Mouse (Mus musculus): ENCODE data around the gene Bcat2. TPM values are rescaled to one million over a fixed set of nuclear protein-coding genes. Genes with fewer than 3 reads are reported as not detected.

Bcat2 gene
- total RNA-seq, 2 experiments from 2014 or later: 23.5 to 29.9 TPM

GRCm38 (mm10) chr7:45587631-45588592 lies 18.0 kb downstream of the Bcat2 start:
- no peak for DNase-seq

- peak; percentile 96 for DNase-seq
Measured at GRCm38 (mm10) chr7:45589173-45589572, 19.2 kb downstream of the Bcat2 start.

DNA sequence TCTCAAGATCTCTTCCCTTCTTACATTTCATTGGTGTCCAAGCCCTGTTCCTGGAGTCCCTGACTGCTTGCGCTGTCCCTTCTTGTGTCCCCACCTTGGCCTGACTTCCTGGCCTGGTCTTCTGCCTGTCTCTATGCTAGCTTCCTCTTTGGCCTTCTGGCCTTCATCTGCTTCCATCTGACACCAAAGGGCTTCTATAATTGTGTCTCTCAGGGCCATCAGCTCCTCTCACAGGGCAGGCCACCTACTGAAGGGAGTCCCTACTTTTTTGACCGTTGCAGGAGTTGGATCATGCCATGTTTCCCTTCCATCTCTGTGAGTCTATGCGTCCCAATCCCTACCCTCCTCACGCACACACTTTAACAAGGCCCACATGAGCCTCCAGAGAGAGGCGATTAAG lies 19.9 kb downstream of the Bcat2 start:
- no peak for DNase-seq

- no peak for DNase-seq
Measured at GRCm38 (mm10) chr7:45590874-45591273, 20.9 kb downstream of the Bcat2 start.

DNA sequence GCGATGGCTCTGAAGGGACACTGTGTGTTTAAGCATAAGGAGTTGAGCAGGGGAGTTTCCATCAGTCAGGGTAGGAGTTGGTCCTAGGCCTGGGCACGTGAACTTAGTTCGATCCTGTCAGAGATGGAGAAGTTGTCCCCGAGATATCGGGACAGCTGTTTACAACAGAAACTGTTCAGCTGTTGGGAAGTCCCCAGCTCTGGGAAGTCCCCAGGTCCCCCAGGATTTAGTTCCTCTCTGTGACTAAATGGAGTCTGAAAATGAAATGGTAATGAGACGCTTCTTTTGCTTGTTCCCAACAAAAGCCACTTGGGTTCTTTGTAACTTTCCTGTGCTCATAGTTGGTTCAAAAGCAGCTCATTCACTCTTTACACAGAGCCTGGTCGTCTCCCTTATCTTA lies 21.9 kb downstream of the Bcat2 start:
- no peak for DNase-seq

DNA sequence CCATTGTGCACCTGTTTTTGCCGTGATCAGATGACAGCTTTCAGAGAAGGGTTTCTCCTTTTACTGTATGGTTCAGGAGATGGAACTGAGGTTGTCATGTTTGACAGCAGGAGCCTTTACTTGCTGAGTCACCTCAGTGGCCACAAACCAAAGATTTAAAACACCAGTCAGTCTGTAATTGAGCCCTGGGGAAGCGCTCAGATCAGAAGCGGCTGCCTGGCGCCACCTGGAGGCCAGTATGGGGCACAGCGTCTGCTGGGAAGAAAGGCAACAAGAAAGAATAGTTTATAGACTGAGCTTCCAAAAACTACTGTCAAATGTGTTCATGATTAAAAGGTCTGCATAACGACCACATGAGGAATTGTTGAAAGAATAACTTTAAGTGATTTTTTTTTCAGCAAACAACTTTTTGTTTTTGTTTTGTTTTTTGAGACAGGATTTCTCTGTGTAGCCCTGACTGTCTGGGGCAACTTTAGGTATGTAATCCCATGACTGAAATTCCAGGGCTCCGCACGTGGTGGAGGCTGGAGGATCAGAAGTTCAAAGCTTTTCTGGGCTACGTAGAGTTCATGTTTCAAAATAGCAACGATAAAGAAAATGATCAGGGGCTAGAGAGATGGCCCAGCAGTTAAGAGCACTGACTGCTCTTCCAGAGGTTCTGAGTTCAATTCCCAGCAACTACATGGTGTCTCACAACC lies 23.3 kb downstream of the Bcat2 start:
- peak; percentile 43 to 71 for DNase-seq

- no peak for DNase-seq
Measured at GRCm38 (mm10) chr7:45595176-45595575, 25.2 kb downstream of the Bcat2 start.

DNA sequence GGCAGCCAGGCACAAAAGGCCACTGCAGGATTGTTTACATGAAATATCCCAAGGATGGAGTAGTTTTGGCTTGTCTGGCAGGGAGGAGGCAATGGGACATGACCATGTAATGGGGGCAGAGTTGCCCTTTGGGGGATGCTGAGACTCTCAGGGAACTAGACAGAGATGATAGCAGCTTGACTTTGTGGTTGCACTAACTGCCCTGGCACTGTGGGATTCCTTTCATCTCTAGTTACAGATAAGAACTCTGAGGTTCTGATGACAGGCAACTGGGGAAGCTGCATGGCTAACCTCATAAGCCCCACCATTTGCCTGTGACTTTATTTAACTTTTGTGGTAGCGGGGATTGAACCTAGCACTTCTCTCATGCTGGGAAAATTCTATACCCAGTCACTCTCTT lies 26.2 kb downstream of the Bcat2 start:
- DNase-seq: no peak

DNA sequence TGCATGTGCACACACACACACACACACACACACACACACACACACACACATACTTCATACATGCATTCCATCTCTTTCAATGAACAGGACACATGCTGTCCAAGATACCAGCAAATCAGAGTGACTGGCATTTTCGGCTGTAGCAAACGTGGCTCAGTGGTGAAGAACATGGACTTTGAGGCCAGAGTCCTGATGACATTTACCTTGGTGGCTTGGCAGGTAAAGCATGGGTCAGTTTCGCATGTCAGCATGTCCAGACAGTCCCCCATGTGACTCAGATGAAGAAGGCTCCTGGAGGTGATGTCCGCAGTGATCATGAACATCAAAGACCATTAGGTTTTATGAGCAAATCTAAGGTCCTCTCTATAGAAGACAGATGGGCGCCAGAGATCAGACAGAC lies 27.1 kb downstream of the Bcat2 start:
- no peak for DNase-seq

GRCm38 (mm10) chr7:45597527-45597926 lies 27.6 kb downstream of the Bcat2 start:
- DNase-seq: no peak

GRCm38 (mm10) chr7:45598960-45599879 lies 29.3 kb downstream of the Bcat2 start:
- DNase-seq: no peak

DNA sequence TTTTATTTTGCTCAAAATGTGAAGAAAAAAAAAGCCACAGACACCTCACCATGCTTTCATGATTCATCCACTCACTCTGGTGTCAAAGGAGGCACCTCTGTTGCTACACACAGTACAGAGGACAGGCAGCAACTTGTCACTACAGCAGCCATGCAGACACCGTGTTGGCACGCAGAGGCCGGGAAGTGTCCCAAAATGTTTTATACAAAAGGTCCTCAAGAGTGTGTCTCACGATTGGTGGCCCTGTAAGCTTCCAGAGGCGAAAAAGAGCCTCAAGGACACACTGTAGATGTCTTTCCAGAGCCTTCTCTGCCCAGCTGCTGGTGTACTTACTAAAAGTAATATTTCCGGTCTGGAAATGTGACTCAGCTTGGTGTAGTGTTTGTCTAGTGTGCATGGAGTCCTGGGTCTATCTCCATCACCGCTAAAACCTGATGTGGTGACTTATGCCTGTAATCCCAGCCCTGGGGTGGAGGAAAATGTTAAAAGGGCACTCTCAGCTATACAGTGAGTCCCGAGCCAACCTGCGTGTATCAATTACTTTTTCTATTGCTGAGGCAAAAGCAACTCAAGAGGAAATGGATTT lies 35.8 kb downstream of the Bcat2 start:
- DNase-seq: no peak

- DNase-seq: no peak
Measured at GRCm38 (mm10) chr7:45609511-45609910, 39.6 kb downstream of the Bcat2 start.

DNA sequence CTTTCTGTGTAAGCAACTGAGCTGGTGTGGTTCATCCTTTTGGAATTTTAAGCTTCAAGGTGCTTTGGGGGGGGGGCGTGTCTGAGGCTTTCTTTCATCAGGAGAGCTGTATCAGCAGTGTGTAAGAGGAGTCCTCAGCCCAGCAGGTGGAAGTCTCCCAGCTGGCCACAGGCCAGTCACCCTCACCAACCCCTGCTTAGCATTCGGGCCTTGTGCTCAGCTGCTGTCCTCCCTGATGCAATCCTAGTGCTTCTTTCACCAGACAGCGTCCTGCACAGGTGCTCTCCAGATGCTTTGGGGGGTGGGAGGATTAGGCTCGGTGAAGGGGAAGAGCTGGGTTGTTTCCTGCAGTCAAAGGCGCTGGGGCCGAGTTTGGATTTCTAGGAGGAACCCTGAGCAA lies 46.3 kb downstream of the Bcat2 start:
- no peak for DNase-seq

GRCm38 (mm10) chr7:45617042-45617695 lies 47.2 kb downstream of the Bcat2 start, which contains the start of gene Fut1:
TSS of gene Fut1 (plus strand) at chr7:45617289.
- DNase-seq: no peak

GRCm38 (mm10) chr7:45618316-45618715 lies 48.4 kb downstream of the Bcat2 start:
- DNase-seq: no peak

GRCm38 (mm10) chr7:45619592-45619991 lies 49.6 kb downstream of the Bcat2 start:
- no peak for DNase-seq

GRCm38 (mm10) chr7:45621443-45621842 lies 51.5 kb downstream of the Bcat2 start, which contains the start of gene Izumo1:
TSS of gene Izumo1 (plus strand) at chr7:45621811.
- no peak for DNase-seq

DNA sequence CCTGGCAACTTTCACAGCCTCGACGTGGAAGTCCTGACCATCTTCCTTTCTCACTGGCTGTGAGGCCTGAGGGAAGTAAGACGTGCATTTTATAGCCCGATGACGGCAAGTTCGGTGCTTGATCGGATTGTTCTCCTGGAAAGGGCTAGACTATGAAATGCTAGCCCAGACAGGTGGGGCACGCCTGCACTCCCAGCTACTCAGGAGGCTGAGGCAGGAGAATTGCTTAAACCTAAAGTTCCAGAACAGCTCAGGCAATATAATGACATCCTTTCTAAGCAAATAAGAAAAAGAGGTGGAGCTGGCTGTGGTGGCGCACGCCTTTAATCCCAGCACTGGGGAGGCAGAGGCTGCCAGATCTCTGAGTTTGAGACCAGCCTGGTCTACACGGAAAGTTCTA lies 53.6 kb downstream of the Bcat2 start:
- no peak for DNase-seq

- no peak for DNase-seq
Measured at GRCm38 (mm10) chr7:45624718-45625117, 54.8 kb downstream of the Bcat2 start.

DNA sequence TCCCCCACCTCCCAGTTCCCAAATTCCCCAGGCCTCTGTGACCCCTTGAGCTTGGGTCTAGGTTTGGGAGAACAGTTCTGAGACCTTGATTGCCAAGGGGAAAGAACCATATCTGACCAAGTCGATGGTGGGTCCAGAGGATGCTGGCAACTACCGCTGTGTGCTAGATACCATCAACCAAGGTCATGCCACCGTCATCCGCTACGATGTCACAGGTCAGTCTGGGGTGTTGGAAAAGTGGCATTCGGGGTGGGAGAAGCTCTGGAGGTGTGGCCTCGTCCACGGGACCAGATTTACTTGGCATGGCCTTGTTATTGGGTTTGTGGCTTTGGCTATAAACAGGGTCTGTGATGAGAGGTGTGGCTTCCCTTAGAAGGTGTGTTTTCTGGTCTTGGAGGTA lies 55.5 kb downstream of the Bcat2 start:
- DNase-seq: no peak
